Mouse (Mus musculus): ENCODE measurements at regions not wholly inside any gene's neighbourhood (a gene's known extent, or its start where the extent isn't known, plus 50 kb on each side); places are given as distances from the start of the nearest gene placed in this dataset.

- TF ChIP-seq CTCF (IDR thresholded peaks at IDR 0.05; ENCODE audit: low read depth), result no peak
- no peak for TF ChIP-seq EP300 (IDR thresholded peaks at IDR 0.05; ENCODE audit: low read depth)
Observed at GRCm38 (mm10) chr4:8998606-8999005, 759.8 kb upstream of the Car8 start.
